Mouse (Mus musculus) kidney, embryonic 14.5 days (tissue): ENCODE data around the gene Ssr1. TPM values are rescaled to one million over a fixed set of nuclear protein-coding genes. Genes with fewer than 3 reads are reported as not detected.
A peak's percentile ranks its signal among the peaks of the same experiment; 100 is the strongest.

ENCODE experiments used
- ATAC-seq: fragments of 200-750 bp; cut with Nextera tagmentation; 2 replicates; pipeline ENCODE4 v1.8.0; 2017; ENCODE audit warnings: moderate number of reproducible peaks, mild to moderate bottlenecking, moderate TSS enrichment, moderate library complexity; ENCODE audit not compliant: low FRiP score, low TSS enrichment
- H3K27ac ChIP-seq: fragments of 300-500 bp; sonication (generic); 2 replicates; pipeline ENCODE4 v1.5.1; 2014; ENCODE audit warnings: low read depth, mild to moderate bottlenecking, low read length, moderate library complexity, mixed read lengths
- H3K27me3 ChIP-seq: fragments of 300-500 bp; sonication (generic); 2 replicates; pipeline ENCODE4 v1.6.1; 2014; ENCODE audit warnings: mild to moderate bottlenecking, low read length; ENCODE audit not compliant: control insufficient read depth, insufficient read depth
- H3K36me3 ChIP-seq: fragments of 300-500 bp; sonication (generic); 2 replicates; pipeline ENCODE4 v1.6.1; 2014; ENCODE audit warnings: low read length, mixed read lengths; ENCODE audit not compliant: control insufficient read depth, insufficient read depth
- H3K4me1 ChIP-seq: fragments of 300-500 bp; sonication (generic); 2 replicates; pipeline ENCODE4 v1.6.1; 2014; ENCODE audit warnings: low read length, mixed read lengths; ENCODE audit not compliant: control insufficient read depth, insufficient read depth
- H3K4me2 ChIP-seq: fragments of 300-500 bp; sonication (generic); replicated peaks from 2 replicates; pipeline ENCODE4 v1.6.1; 2014; ENCODE audit warnings: low read depth, mild to moderate bottlenecking, low read length
- H3K4me3 ChIP-seq: fragments of 300-500 bp; sonication (generic); 2 replicates; pipeline ENCODE4 v1.5.1; 2014; ENCODE audit warnings: mild to moderate bottlenecking, low read length
- H3K9ac ChIP-seq: fragments of 300-500 bp; sonication (generic); 2 replicates; pipeline ENCODE4 v1.6.1; 2014; ENCODE audit warnings: low read depth, mild to moderate bottlenecking, low read length, moderate library complexity
- H3K9me3 ChIP-seq: fragments of 300-500 bp; sonication (generic); 2 replicates; pipeline ENCODE4 v1.6.1; 2016; ENCODE audit warnings: low read length; ENCODE audit not compliant: control insufficient read depth
- WGBS: fragments of 180-500 bp; shearing (Covaris S2); extraction: QIAGEN DNeasy Blood & Tissue Kit; methylation state at CpG from one replicate; pipeline ENCODE4 v1.1.7; 2014; 5-methylcytosine and 5-hydroxymethylcytosine counted together
- polyA plus RNA-seq: library from polyadenylated mRNA; unstranded; fragments of >200 nt; fragmentation: Nextera tagmentation; extraction: Ambion mirVana; gene quantifications from 2 replicates; pipeline ENCODE4 v1.2.1, GENCODE M21; 2014

The Ssr1 gene
- polyA plus RNA-seq, 1 experiment from 2014 or later, result 133 TPM

DNA sequence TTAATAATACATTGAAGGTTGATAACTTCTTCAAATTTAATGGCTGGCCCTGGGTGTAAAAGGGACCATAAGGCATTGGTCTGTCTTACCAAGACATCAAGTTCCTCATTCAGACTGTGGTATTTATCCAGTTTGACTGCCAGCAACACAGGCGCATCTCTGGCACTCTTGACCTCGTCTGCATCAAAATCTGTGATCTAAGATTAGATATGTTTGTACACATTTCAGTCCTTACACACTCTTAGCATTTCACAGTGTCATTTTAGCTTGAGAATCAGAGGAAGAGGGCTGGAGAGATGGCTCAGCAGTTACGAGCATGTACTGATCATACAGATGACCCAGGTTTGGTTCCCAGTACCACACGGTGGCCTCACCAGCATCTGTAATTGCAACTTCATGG is 21.6 kb upstream of the Ssr1 start:
- H3K4me2 ChIP-seq, result no peak overlapping the region
- no peaks in the 10 kb centered on the region for H3K4me1 ChIP-seq
- H3K9me3 ChIP-seq, result no peaks in the 10 kb centered on the region
- H3K4me3 ChIP-seq, result no peak overlapping the region
- H3K36me3 ChIP-seq, result no peaks in the 10 kb centered on the region
- no peak overlapping the region for H3K27ac ChIP-seq
- WGBS, result 87% methylated on average over 4 of the region's 4 CpGs
- no peak overlapping the region for H3K9ac ChIP-seq
- ATAC-seq, result no peak
- no peaks in the 10 kb centered on the region for H3K27me3 ChIP-seq

DNA sequence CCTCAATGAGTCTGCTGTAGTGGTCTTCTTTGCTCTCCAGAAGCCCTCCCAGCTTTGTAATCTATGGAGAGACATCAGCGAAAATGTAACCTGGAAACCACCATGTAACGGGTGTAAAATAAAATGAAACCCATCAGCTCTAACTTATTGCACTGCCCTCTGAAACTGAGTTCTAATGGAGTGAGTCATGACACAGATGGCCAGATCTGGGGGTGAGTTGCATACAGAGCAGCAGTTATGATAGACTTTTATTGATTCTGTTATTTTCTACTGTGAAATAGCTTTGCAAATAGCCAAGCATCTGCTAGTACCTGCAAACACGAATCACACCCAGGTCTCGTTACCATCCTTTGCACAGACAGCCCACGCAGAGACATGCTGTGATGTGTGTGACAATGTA is 18.4 kb upstream of the Ssr1 start:
- H3K9me3 ChIP-seq, result no peaks in the 10 kb centered on the region
- no peaks in the 10 kb centered on the region for H3K4me1 ChIP-seq
- no peak overlapping the region for H3K4me2 ChIP-seq
- H3K4me3 ChIP-seq, result no peak overlapping the region
- 89% methylated on average over 5 of the region's 5 CpGs for WGBS
- H3K27me3 ChIP-seq, result no peaks in the 10 kb centered on the region
- no peak overlapping the region for H3K27ac ChIP-seq
- H3K9ac ChIP-seq, result no peak overlapping the region
- H3K36me3 ChIP-seq, result no peaks in the 10 kb centered on the region
- no peak for ATAC-seq

GRCm38 (mm10) chr13:38010444-38010910 is 16.5 kb upstream of the Ssr1 start:
- no peaks in the 10 kb centered on the region for H3K36me3 ChIP-seq
- no peak overlapping the region for H3K27ac ChIP-seq
- H3K4me2 ChIP-seq, result no peak overlapping the region
- H3K4me3 ChIP-seq, result no peak overlapping the region
- no peaks in the 10 kb centered on the region for H3K4me1 ChIP-seq
- H3K27me3 ChIP-seq, result no peaks in the 10 kb centered on the region
- no peaks in the 10 kb centered on the region for H3K9me3 ChIP-seq
- no peak overlapping the region for H3K9ac ChIP-seq
- ATAC-seq, result no peak
- 86% methylated on average over 5 of the region's 5 CpGs for WGBS

- WGBS, result 76% methylated on average over 5 of the region's 5 CpGs
- Histone ChIP-seq H3K36me3 (no peaks in the 10 kb centered on the region), H3K9me3 (no peaks in the 10 kb centered on the region), H3K4me3 (no peak overlapping the region), H3K4me2 (no peak overlapping the region), H3K27ac (no peak overlapping the region), H3K27me3 (no peaks in the 10 kb centered on the region), H3K9ac (no peak overlapping the region), H3K4me1 (no peaks in the 10 kb centered on the region)
- no peak for ATAC-seq
Observed at GRCm38 (mm10) chr13:38009721-38010408, 15.8 kb upstream of the Ssr1 start.

DNA sequence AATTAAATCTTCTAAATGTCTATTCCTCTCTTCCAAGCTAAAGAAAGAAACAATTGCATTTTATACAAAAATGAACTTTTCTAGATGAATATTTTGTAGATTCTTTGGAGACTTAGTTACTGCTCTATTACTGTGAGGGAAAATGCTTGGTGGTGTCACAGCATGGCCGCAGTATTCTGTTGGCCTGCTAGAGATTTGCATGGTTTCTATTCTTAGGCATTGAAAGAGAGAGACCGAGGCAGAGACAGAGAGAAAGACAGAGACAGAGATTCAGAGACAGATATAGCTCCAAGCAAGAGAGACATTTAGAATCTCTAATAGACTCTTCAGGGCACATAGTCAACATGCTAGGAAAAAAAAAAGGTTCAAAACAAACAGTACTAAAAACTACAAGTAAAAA is 14.0 kb upstream of the Ssr1 start:
- no peak overlapping the region for H3K4me3 ChIP-seq
- H3K27ac ChIP-seq, result no peak overlapping the region
- H3K9me3 ChIP-seq, result no peaks in the 10 kb centered on the region
- H3K36me3 ChIP-seq, result no peaks in the 10 kb centered on the region
- no peak for ATAC-seq
- WGBS, result 95% methylated on average over 2 of the region's 2 CpGs
- H3K27me3 ChIP-seq, result no peaks in the 10 kb centered on the region
- no peaks in the 10 kb centered on the region for H3K4me1 ChIP-seq
- no peak overlapping the region for H3K9ac ChIP-seq
- no peak overlapping the region for H3K4me2 ChIP-seq

GRCm38 (mm10) chr13:38002461-38002860 is 8.4 kb upstream of the Ssr1 start:
- Histone ChIP-seq H3K9me3 (0 out of 2 replicates have a peak, but pooled peaks cover 3% of the 10 kb centered on the region), H3K4me1 (no peaks in the 10 kb centered on the region), H3K36me3 (no peaks in the 10 kb centered on the region), H3K4me2 (no peak overlapping the region), H3K27me3 (no peaks in the 10 kb centered on the region), H3K4me3 (no peak overlapping the region), H3K9ac (no peak overlapping the region), H3K27ac (no peak overlapping the region)
- WGBS, result 47% methylated on average over 1 of the region's 1 CpGs
- no peak for ATAC-seq

DNA sequence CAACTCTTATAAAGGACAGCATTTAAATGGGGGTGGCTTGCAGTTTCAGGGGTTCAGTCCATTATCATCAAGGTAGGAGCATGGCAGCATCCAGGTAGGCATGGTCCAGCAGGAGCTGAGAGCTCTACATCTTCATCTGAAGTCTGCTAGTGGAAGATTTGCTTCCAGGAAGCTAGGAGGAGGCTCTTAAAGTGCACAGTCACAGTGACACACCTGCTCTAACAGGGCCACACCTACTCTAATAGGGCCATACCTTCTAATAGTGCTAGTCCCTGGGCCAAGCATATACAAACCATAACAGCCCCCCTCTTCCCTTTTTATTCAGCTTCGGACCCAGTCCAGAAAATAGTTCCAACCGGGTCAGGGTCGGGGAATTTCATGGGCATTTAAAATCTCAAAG is 5.7 kb upstream of the Ssr1 start:
- Histone ChIP-seq H3K9ac (no peak overlapping the region), H3K4me3 (no peak overlapping the region), H3K4me2 (no peak overlapping the region), H3K4me1 (no peaks in the 10 kb centered on the region), H3K27ac (no peak overlapping the region), H3K9me3 (0 out of 2 replicates have a peak, but pooled peaks cover 3% of the 10 kb centered on the region), H3K36me3 (no peaks in the 10 kb centered on the region), H3K27me3 (no peaks in the 10 kb centered on the region)
- no peak for ATAC-seq
- WGBS, result 76% methylated on average over 3 of the region's 3 CpGs

GRCm38 (mm10) chr13:37994405-37994749 is 360 bp upstream of the Ssr1 start:
- no peaks in the 10 kb centered on the region for H3K4me1 ChIP-seq
- H3K9ac ChIP-seq, result peak overlapping the region; percentile 98; the same call in 1 of the 2 replicates
- H3K4me3 ChIP-seq, result peak overlapping the region; percentile 97
- H3K36me3 ChIP-seq, result peaks cover 23% of the 10 kb centered on the region
- peak overlapping the region; percentile 51 for H3K4me2 ChIP-seq
- H3K27me3 ChIP-seq, result no peaks in the 10 kb centered on the region
- peak; percentile 53 for ATAC-seq
- H3K27ac ChIP-seq, result no peak overlapping the region
- H3K9me3 ChIP-seq, result no peaks in the 10 kb centered on the region
- 20% methylated on average over 7 of the region's 7 CpGs for WGBS

GRCm38 (mm10) chr13:37993376-37993703 is 677 bp downstream of the Ssr1 start:
- peak overlapping the region; percentile 97 for H3K4me3 ChIP-seq
- peaks cover 33% of the 10 kb centered on the region for H3K36me3 ChIP-seq
- under 1% methylated on average over 17 of the region's 17 CpGs for WGBS
- H3K4me2 ChIP-seq, result peak overlapping the region; percentile 74
- H3K27ac ChIP-seq, result peak overlapping the region; percentile 93
- H3K9me3 ChIP-seq, result no peaks in the 10 kb centered on the region
- peak overlapping the region; percentile 98 for H3K9ac ChIP-seq
- no peak; the same call in 1 of the 2 replicates for ATAC-seq
- no peaks in the 10 kb centered on the region for H3K4me1 ChIP-seq
- no peaks in the 10 kb centered on the region for H3K27me3 ChIP-seq
